Mouse (Mus musculus) heart, postnatal 25 days (tissue): ENCODE results near the gene Bst2. TPM values are rescaled to one million over a fixed set of nuclear protein-coding genes. Genes with fewer than 3 reads are reported as not detected.

Experiments used
- DNase-seq: peaks from one replicate; pipeline ENCODE4 v3.0.0; 2022; ENCODE audit warnings: low spot score
- intact Hi-C: fragments of 180-260 bp; cut with DNase I; formaldehyde crosslinking; loops from one replicate; pipeline ENCODE4 v1.15.1; 2025
- total RNA-seq, 2 experiments: library from RNA; stranded (reverse); gene quantifications; 2 replicates each; pipeline ENCODE4 v1.2.3; 2021

Gene Bst2
- total RNA-seq, result 10 to 100 TPM; 17.4 to 22.8 TPM

GRCm38 (mm10) chr8:71537028-71537867, at the start of gene Bst2:
Gene Bst2, minus strand, starts transcription at chr8:71537456.
- intact Hi-C loops, result no loop called here
- peak; percentile 82 for DNase-seq

- no peak for DNase-seq
- intact Hi-C loops, result loop anchor here (2.0 kb wide), 1 partner anchor 74 kb away; no protein-coding TSS in a partner anchor
Measured at GRCm38 (mm10) chr8:71586891-71587290, 49.6 kb upstream of the Bst2 start.

- DNase-seq, result no peak
- intact Hi-C loops, result no loop called here
Measured at GRCm38 (mm10) chr8:71580201-71580600, 42.9 kb upstream of the Bst2 start.

- no peak for DNase-seq
- intact Hi-C loops, result no loop called here
Measured at GRCm38 (mm10) chr8:71579476-71579875, 42.2 kb upstream of the Bst2 start.

GRCm38 (mm10) chr8:71579009-71579408, 41.8 kb upstream of the Bst2 start:
- intact Hi-C loops, result no loop called here
- no peak for DNase-seq

- intact Hi-C loops, result no loop called here
Measured at GRCm38 (mm10) chr8:71577856-71578387, 40.7 kb upstream of the Bst2 start.

GRCm38 (mm10) chr8:71575020-71575419, 37.8 kb upstream of the Bst2 start:
- intact Hi-C loops, result no loop called here
- no peak for DNase-seq

More at GRCm38 (mm10) chr8:71577856-71578387, 40.7 kb upstream of the Bst2 start:
- no peak for DNase-seq

GRCm38 (mm10) chr8:71574426-71574825, 37.2 kb upstream of the Bst2 start:
- intact Hi-C loops, result no loop called here

GRCm38 (mm10) chr8:71572847-71573633, 35.8 kb upstream of the Bst2 start:
- intact Hi-C loops, result no loop called here
- DNase-seq, result peak; percentile 67

More at GRCm38 (mm10) chr8:71574426-71574825, 37.2 kb upstream of the Bst2 start:
- no peak for DNase-seq

GRCm38 (mm10) chr8:71572077-71572476, 34.8 kb upstream of the Bst2 start:
- DNase-seq, result no peak
- intact Hi-C loops, result no loop called here

GRCm38 (mm10) chr8:71570291-71570954, 33.2 kb upstream of the Bst2 start:
- intact Hi-C loops, result no loop called here
- peak; percentile 80 for DNase-seq

- peak; percentile 74 for DNase-seq
- intact Hi-C loops, result no loop called here
Measured at GRCm38 (mm10) chr8:71569366-71570290, 32.4 kb upstream of the Bst2 start.

- intact Hi-C loops, result no loop called here
- DNase-seq, result no peak
Measured at GRCm38 (mm10) chr8:71568941-71569340, 31.7 kb upstream of the Bst2 start.

GRCm38 (mm10) chr8:71568387-71568937, 31.2 kb upstream of the Bst2 start, which contains the start of gene Slc27a1:
Gene Slc27a1, plus strand, starts transcription at chr8:71568882.
- intact Hi-C loops, result no loop called here
- peak; percentile 62 for DNase-seq

GRCm38 (mm10) chr8:71567587-71567986, 30.3 kb upstream of the Bst2 start:
- DNase-seq, result no peak
- intact Hi-C loops, result no loop called here

GRCm38 (mm10) chr8:71566501-71566900, 29.2 kb upstream of the Bst2 start, which contains the start of gene Nxnl1:
Gene Nxnl1, minus strand, starts transcription at chr8:71566601.
- DNase-seq, result no peak
- intact Hi-C loops, result no loop called here

GRCm38 (mm10) chr8:71563992-71564391, 26.7 kb upstream of the Bst2 start:
- no peak for DNase-seq
- intact Hi-C loops, result loop anchor here (1.0 to 2.0 kb wide), 2 partner anchors 69 to 96 kb away; no protein-coding TSS in a partner anchor

GRCm38 (mm10) chr8:71562751-71563150, 25.5 kb upstream of the Bst2 start:
- intact Hi-C loops, result loop anchor here (1.0 to 2.0 kb wide), 2 partner anchors 70 to 98 kb away; no protein-coding TSS in a partner anchor
- peak; percentile 67 for DNase-seq
